Mouse (Mus musculus) forebrain, embryonic 14.5 days (tissue): Measurements from ENCODE around the gene Ubap2. TPM values are rescaled to one million over a fixed set of nuclear protein-coding genes. Genes with fewer than 3 reads are reported as not detected.

Experiments used
- ATAC-seq: fragments of 200-750 bp; cut with Nextera tagmentation; 2 replicates; pipeline ENCODE4 v1.8.0; 2017; ENCODE audit warnings: mild to moderate bottlenecking, moderate library complexity
- DNase-seq: peaks from one replicate; pipeline ENCODE4 v3.0.0-alpha.2; 2015; ENCODE audit warnings: low spot score
- H3K27ac ChIP-seq: fragments of 300-500 bp; sonication (generic); 2 replicates; pipeline ENCODE4 v1.5.1; 2014; ENCODE audit warnings: low read depth, mild to moderate bottlenecking, control low read depth, low read length, moderate library complexity
- H3K27me3 ChIP-seq: fragments of 300-500 bp; sonication (generic); replicated peaks from 2 replicates; pipeline ENCODE4 v1.6.1; 2014; ENCODE audit warnings: low read length, control low read depth, mixed read lengths; ENCODE audit not compliant: control insufficient read depth, insufficient read depth
- H3K36me3 ChIP-seq: fragments of 300-500 bp; sonication (generic); 2 replicates; pipeline ENCODE4 v1.6.1; 2014; ENCODE audit warnings: low read length, control low read depth; ENCODE audit not compliant: control insufficient read depth, insufficient read depth
- H3K4me1 ChIP-seq: fragments of 300-500 bp; sonication (generic); 2 replicates; pipeline ENCODE4 v1.6.1; 2014; ENCODE audit warnings: antibody characterized with exemption, low read length, control low read depth; ENCODE audit not compliant: control insufficient read depth, insufficient read depth
- H3K4me2 ChIP-seq: fragments of 300-500 bp; sonication (generic); 2 replicates; pipeline ENCODE4 v1.6.1; 2014; ENCODE audit warnings: mild to moderate bottlenecking, control low read depth, low read length
- H3K4me3 ChIP-seq: fragments of 300-500 bp; sonication (generic); 2 replicates; pipeline ENCODE4 v1.5.1; 2014; ENCODE audit warnings: low read depth, low read length, control low read depth
- H3K9ac ChIP-seq: fragments of 300-500 bp; sonication (generic); 2 replicates; pipeline ENCODE4 v1.6.1; 2014; ENCODE audit warnings: mild to moderate bottlenecking, low read length, control low read depth, moderate library complexity
- H3K9me3 ChIP-seq: fragments of 300-500 bp; sonication (generic); replicated peaks from 2 replicates; pipeline ENCODE4 v1.6.1; 2016; ENCODE audit warnings: low read length, control low read depth, mixed read lengths; ENCODE audit not compliant: control insufficient read depth
- WGBS: fragments of 180-500 bp; shearing (Covaris S2); extraction: QIAGEN DNeasy Blood & Tissue Kit; methylation state at CpG from one replicate; pipeline ENCODE4 v1.1.7; 2014; 5-methylcytosine and 5-hydroxymethylcytosine counted together
- polyA plus RNA-seq: library from polyadenylated mRNA; unstranded; fragments of >200 nt; fragmentation: Nextera tagmentation; extraction: Ambion mirVana; gene quantifications from 2 replicates; pipeline ENCODE4 v1.2.1, GENCODE M21; 2014

Gene Ubap2
- polyA plus RNA-seq, 1 experiment from 2014 or later: 41.7 TPM

GRCm38 (mm10) chr4:41275927-41276326 is 983 bp upstream of the Ubap2 start:
- Histone ChIP-seq H3K4me1 (peaks cover 22% of the 10 kb centered on the region), H3K4me3 (peak overlapping the region; percentile 81), H3K36me3 (no peaks in the 10 kb centered on the region; the same call in 1 of the 2 replicates), H3K27me3 (no peaks in the 10 kb centered on the region), H3K27ac (peak overlapping the region; percentile 89), H3K4me2 (peak overlapping the region; percentile 81), H3K9ac (peak overlapping the region; percentile 93), H3K9me3 (no peaks in the 10 kb centered on the region)
- WGBS: 80% methylated on average over 5 of the region's 5 CpGs
- ATAC-seq: no peak
- DNase-seq: no peak

GRCm38 (mm10) chr4:41274377-41274979 is 466 bp downstream of the Ubap2 start:
- ATAC-seq (peak; percentile 61; the same call in 1 of the 2 replicates), DNase-seq (no peak)
- Histone ChIP-seq H3K9ac (peak overlapping the region; percentile 93), H3K27me3 (no peaks in the 10 kb centered on the region), H3K4me1 (peaks cover 22% of the 10 kb centered on the region), H3K4me2 (peak overlapping the region; percentile 81), H3K4me3 (peak overlapping the region; percentile 81), H3K36me3 (peaks cover 9% of the 10 kb centered on the region; the same call in 1 of the 2 replicates), H3K9me3 (no peaks in the 10 kb centered on the region), H3K27ac (peak overlapping the region; percentile 89)
- WGBS: 1% methylated on average over 17 of the region's 18 CpGs

- no peak for DNase-seq
- Histone ChIP-seq H3K9me3 (no peaks in the 10 kb centered on the region), H3K27me3 (no peaks in the 10 kb centered on the region), H3K27ac (no peak overlapping the region), H3K4me2 (no peak overlapping the region), H3K4me3 (no peak overlapping the region), H3K9ac (no peak overlapping the region), H3K36me3 (peaks cover 19% of the 10 kb centered on the region; the same call in 1 of the 2 replicates), H3K4me1 (peaks cover 10% of the 10 kb centered on the region)
- ATAC-seq: no peak
These were observed 6.8 kb downstream of the Ubap2 start for GRCm38 (mm10) chr4:41268133-41268532.

GRCm38 (mm10) chr4:41266350-41266749 is 8.6 kb downstream of the Ubap2 start:
- Histone ChIP-seq H3K4me2 (no peak overlapping the region), H3K36me3 (peaks cover 28% of the 10 kb centered on the region), H3K9ac (no peak overlapping the region), H3K27me3 (no peaks in the 10 kb centered on the region), H3K9me3 (no peaks in the 10 kb centered on the region), H3K4me1 (no peaks in the 10 kb centered on the region), H3K4me3 (no peak overlapping the region), H3K27ac (no peak overlapping the region)
- WGBS: 86% methylated on average over 4 of the region's 4 CpGs
- ATAC-seq: no peak
- DNase-seq: no peak

- Histone ChIP-seq H3K9ac (no peak overlapping the region), H3K4me2 (no peak overlapping the region), H3K4me3 (no peak overlapping the region), H3K9me3 (no peaks in the 10 kb centered on the region), H3K27me3 (no peaks in the 10 kb centered on the region), H3K36me3 (peaks cover 14% of the 10 kb centered on the region), H3K27ac (no peak overlapping the region), H3K4me1 (no peaks in the 10 kb centered on the region)
- DNase-seq (no peak), ATAC-seq (no peak)
These were observed 14.3 kb downstream of the Ubap2 start for GRCm38 (mm10) chr4:41260691-41261090.

GRCm38 (mm10) chr4:41259019-41259418 is 15.9 kb downstream of the Ubap2 start:
- Histone ChIP-seq H3K9me3 (no peaks in the 10 kb centered on the region), H3K27me3 (no peaks in the 10 kb centered on the region), H3K4me2 (no peak overlapping the region), H3K9ac (no peak overlapping the region), H3K27ac (no peak overlapping the region), H3K4me1 (no peaks in the 10 kb centered on the region), H3K36me3 (peaks cover 12% of the 10 kb centered on the region), H3K4me3 (no peak overlapping the region)
- 88% methylated on average over 4 of the region's 4 CpGs for WGBS
- DNase-seq (no peak), ATAC-seq (no peak)

GRCm38 (mm10) chr4:41257752-41258151 is 17.2 kb downstream of the Ubap2 start:
- WGBS: 100% methylated on average over 1 of the region's 1 CpGs
- Histone ChIP-seq H3K36me3 (peaks cover 14% of the 10 kb centered on the region), H3K9ac (no peak overlapping the region), H3K9me3 (no peaks in the 10 kb centered on the region), H3K4me3 (no peak overlapping the region), H3K27me3 (no peaks in the 10 kb centered on the region), H3K27ac (no peak overlapping the region), H3K4me2 (no peak overlapping the region), H3K4me1 (no peaks in the 10 kb centered on the region)
- no peak for ATAC-seq
- no peak for DNase-seq

GRCm38 (mm10) chr4:41255564-41256210 is 19.3 kb downstream of the Ubap2 start:
- H3K27ac ChIP-seq: no peak overlapping the region
- H3K27me3 ChIP-seq: no peaks in the 10 kb centered on the region
- H3K4me3 ChIP-seq: no peak overlapping the region
- no peaks in the 10 kb centered on the region for H3K9me3 ChIP-seq
- no peak for ATAC-seq
- no peaks in the 10 kb centered on the region for H3K4me1 ChIP-seq
- peaks cover 16% of the 10 kb centered on the region for H3K36me3 ChIP-seq
- no peak overlapping the region for H3K4me2 ChIP-seq
- DNase-seq: no peak
- H3K9ac ChIP-seq: no peak overlapping the region
- 90% methylated on average over 12 of the region's 12 CpGs for WGBS

- no peaks in the 10 kb centered on the region for H3K4me1 ChIP-seq
- H3K27me3 ChIP-seq: no peaks in the 10 kb centered on the region
- H3K4me2 ChIP-seq: no peak overlapping the region
- H3K36me3 ChIP-seq: peaks cover 33% of the 10 kb centered on the region
- no peak for ATAC-seq
- H3K9ac ChIP-seq: no peak overlapping the region
- WGBS: 95% methylated on average over 2 of the region's 2 CpGs
- DNase-seq: no peak
- H3K9me3 ChIP-seq: no peaks in the 10 kb centered on the region
- no peak overlapping the region for H3K4me3 ChIP-seq
- H3K27ac ChIP-seq: no peak overlapping the region
These were observed 21.2 kb downstream of the Ubap2 start for GRCm38 (mm10) chr4:41253756-41254155.
